ENCODE assay signal across 7 mouse cellular contexts in the genomic region with DNA sequence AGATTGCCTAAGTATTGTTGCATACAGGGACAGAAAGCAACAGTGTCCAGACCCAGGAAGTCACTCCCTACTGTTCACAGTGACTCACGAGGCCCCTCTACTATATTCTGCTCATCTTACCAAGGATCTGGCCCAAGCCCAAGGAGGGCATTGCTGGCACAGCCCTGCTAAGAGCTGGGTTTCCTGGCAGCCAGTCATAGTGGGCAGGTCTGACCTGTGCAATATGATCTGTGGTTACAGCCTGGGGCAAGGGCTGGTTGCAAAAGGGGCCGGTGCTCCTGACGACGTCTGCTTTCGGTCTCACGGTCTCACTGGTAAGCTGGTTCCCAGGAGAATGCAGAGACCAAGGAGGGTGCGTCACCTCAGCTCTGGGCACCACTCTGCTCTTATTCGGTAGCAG. TPM values are rescaled to one million over a fixed set of nuclear protein-coding genes. Genes with fewer than 3 reads are reported as not detected.
DNase-seq lines count a peak whose midpoint lies in the region; ATAC-seq and TF ChIP-seq lines count a peak whose summit lies in the region.

No protein-coding gene starts in this region.

- no peak overlapping the region for H3K9ac ChIP-seq in CH12.LX (ENCODE audit: insufficient read depth, low read depth)
- H3K9ac ChIP-seq in midbrain, embryonic 14.5 days (replicated peaks; ENCODE audit: low read length): no peak overlapping the region

- H3K4me2 ChIP-seq in CH12.LX (ENCODE audit: insufficient read depth, low read depth, poor library complexity, severe bottlenecking): peak overlapping the region; percentile 29
- H3K4me2 ChIP-seq in midbrain, embryonic 14.5 days (ENCODE audit: low read length): no peak overlapping the region

- WGBS in kidney, adult 2 months: 9% methylated on average over 8 of the region's 8 CpGs
- 48% methylated on average over 8 of the region's 8 CpGs for WGBS in midbrain, embryonic 14.5 days

- H3K36me3 ChIP-seq in CH12.LX (replicated peaks in 1 of 2; ENCODE audit: control insufficient read depth in 1 of 2, insufficient read depth in 1 of 2, low read length in 1 of 2): no peaks in the 10 kb centered on the region
- no peaks in the 10 kb centered on the region for H3K36me3 ChIP-seq in kidney, adult 2 months (ENCODE audit: control insufficient read depth, insufficient read depth, low read length)
- no peaks in the 10 kb centered on the region for H3K36me3 ChIP-seq in midbrain, embryonic 14.5 days (ENCODE audit: control insufficient read depth, insufficient read depth, low read length)

- peaks cover 12% of the 10 kb centered on the region for H3K27me3 ChIP-seq in CH12.LX (replicated peaks)
- H3K27me3 ChIP-seq in kidney, adult 2 months (replicated peaks; ENCODE audit: control insufficient read depth, insufficient read depth, low read length): no peaks in the 10 kb centered on the region
- H3K27me3 ChIP-seq in midbrain, embryonic 14.5 days (ENCODE audit: control insufficient read depth, insufficient read depth, low read length): no peaks in the 10 kb centered on the region

- peaks cover 10 to 26% of the 10 kb centered on the region in 2 experiments for H3K4me1 ChIP-seq in CH12.LX (ENCODE audit: control insufficient read depth in 1 of 2, insufficient read depth in 2 of 2)
- peaks cover 9% of the 10 kb centered on the region for H3K4me1 ChIP-seq in kidney, adult 2 months (ENCODE audit: control insufficient read depth, insufficient read depth, low read length)
- H3K4me1 ChIP-seq in midbrain, embryonic 14.5 days (ENCODE audit: control insufficient read depth, insufficient read depth, low read length): no peaks in the 10 kb centered on the region

- intact Hi-C loops in gastrocnemius, adult 2 months (cut with DNase I): no loop called here

- peak overlapping the region in 1 of 3 experiments; percentile 15 for H3K4me3 ChIP-seq in CH12.LX (replicated peaks in 1 of 3; ENCODE audit: low read depth in 2 of 3, low read length in 2 of 3, poor library complexity in 1 of 3)
- peak overlapping the region; percentile 59 for H3K4me3 ChIP-seq in gastrocnemius, adult 2 months
- H3K4me3 ChIP-seq in kidney, adult 2 months (ENCODE audit: insufficient read depth, low read depth, low read length): peak overlapping the region; percentile 11; the same call in 1 of the 2 replicates
- H3K4me3 ChIP-seq in midbrain, embryonic 14.5 days (replicated peaks; ENCODE audit: low read depth, low read length): no peak overlapping the region

- TF ChIP-seq POLR2A in CH12.LX (IDR thresholded peaks at IDR 0.05; ENCODE audit: low read depth, low read length): no peak
- TF ChIP-seq POLR2A in kidney, adult 2 months (IDR thresholded peaks at IDR 0.05; ENCODE audit: low read depth, low read length): no peak

- H3K79me2 ChIP-seq in CH12.LX (replicated peaks; ENCODE audit: control insufficient read depth, extremely low read depth, insufficient read depth, poor library complexity, severe bottlenecking): no peaks in the 10 kb centered on the region

- no peak for TF ChIP-seq RAD21 in CH12.LX (IDR thresholded peaks at IDR 0.05; ENCODE audit: low read depth, low read length)

- TF ChIP-seq CTCF in CH12.LX (conservative IDR thresholded peaks at IDR 0.05 in 1 of 2, IDR thresholded peaks at IDR 0.05 in 1 of 2; ENCODE audit: low read depth in 2 of 2, low read length in 2 of 2): no peak
- TF ChIP-seq CTCF in gastrocnemius, adult 2 months (IDR thresholded peaks at IDR 0.05): no peak
- no peak for TF ChIP-seq CTCF in kidney, adult 2 months (conservative IDR thresholded peaks at IDR 0.05; ENCODE audit: insufficient read depth, insufficient read length, low read depth, low read length)

- H3K9me3 ChIP-seq in CH12.LX (replicated peaks; ENCODE audit: low read length): no peaks in the 10 kb centered on the region
- H3K9me3 ChIP-seq in midbrain, embryonic 14.5 days (ENCODE audit: control insufficient read depth, low read length): no peaks in the 10 kb centered on the region

- no peak overlapping the region for H3K27ac ChIP-seq in CH12.LX (ENCODE audit: insufficient read depth, low read depth)
- H3K27ac ChIP-seq in gastrocnemius, adult 2 months: peak overlapping the region; percentile 68
- H3K27ac ChIP-seq in kidney, adult 2 months (ENCODE audit: insufficient read depth, low read depth, low read length): no peak overlapping the region
- H3K27ac ChIP-seq in midbrain, embryonic 14.5 days (replicated peaks; ENCODE audit: low read depth, low read length): no peak overlapping the region

- peak; percentile 94 for DNase-seq in 3134 (ENCODE audit: extremely low read depth, insufficient read length, low spot score)
- DNase-seq in CH12.LX (ENCODE audit: extremely low read depth): peak; percentile 31
- DNase-seq in gastrocnemius, adult 2 months: peak; percentile 91
- DNase-seq in kidney, adult 2 months: peak; percentile 84
- DNase-seq in lung, postnatal 4 days: peak; percentile 81 to 84
- no peak for DNase-seq in midbrain, embryonic 14.5 days
- DNase-seq in spleen, adult 18-20 months: no peak

- no peak for ATAC-seq in midbrain, embryonic 14.5 days (ENCODE audit: low FRiP score, low TSS enrichment)

- dilution Hi-C loops in CH12.LX (cut with MboI; ENCODE audit: extremely low pct_ligation_motif_present, extremely low pct_unique_long_range_greater_than_20kb, low sequenced_read_pairs): no loop called here

- in situ Hi-C loops in CH12.LX (cut with MboI; ENCODE audit: low pct_ligation_motif_present, low pct_unique_long_range_greater_than_20kb, low sequenced_read_pairs): no loop called here

- TF ChIP-seq EP300 in CH12.LX (IDR thresholded peaks at IDR 0.05; ENCODE audit: low read length): no peak

TF ChIP-seq in CH12.LX, 34 proteins besides CTCF, POLR2A, EP300 and RAD21 (continues in another document):
- TF ChIP-seq IRF4 (IDR thresholded peaks at IDR 0.05; ENCODE audit: low read depth, low read length): 0 out of 2 replicates have a peak, but pooled peaks have one; percentile 16
- no peak for TF ChIP-seq UBTF (IDR thresholded peaks at IDR 0.05; ENCODE audit: low read depth, low read length)
- no peak for TF ChIP-seq E2F4 (IDR thresholded peaks at IDR 0.05; ENCODE audit: insufficient replicate concordance, low read depth, low read length)
- no peak for TF ChIP-seq CHD1 (IDR thresholded peaks at IDR 0.05; ENCODE audit: low read depth, low read length)
- TF ChIP-seq JUND (conservative IDR thresholded peaks at IDR 0.05; ENCODE audit: low read depth, low read length): no peak
- no peak for TF ChIP-seq MAZ (IDR thresholded peaks at IDR 0.05; ENCODE audit: low read depth, low read length)
- TF ChIP-seq PAX5 (IDR thresholded peaks at IDR 0.05; ENCODE audit: low read length): no peak
- TF ChIP-seq MYC (IDR thresholded peaks at IDR 0.05; ENCODE audit: low read depth, low read length): no peak
- TF ChIP-seq MAX (IDR thresholded peaks at IDR 0.05; ENCODE audit: low read length): no peak
- no peak for TF ChIP-seq USF2 (conservative IDR thresholded peaks at IDR 0.05; ENCODE audit: low read depth, low read length)
- 0 out of 2 replicates have a peak, but pooled peaks have one; percentile 37 for TF ChIP-seq TCF12 (IDR thresholded peaks at IDR 0.05; ENCODE audit: low read depth, low read length)
- no peak for TF ChIP-seq ZC3H11A (IDR thresholded peaks at IDR 0.05; ENCODE audit: low read depth, low read length)
- no peak for TF ChIP-seq ELF1 (IDR thresholded peaks at IDR 0.05; ENCODE audit: low read depth, low read length)
- TF ChIP-seq MXI1 (IDR thresholded peaks at IDR 0.05; ENCODE audit: low read depth, low read length): 0 out of 2 replicates have a peak, but pooled peaks have one; percentile 32
- no peak for TF ChIP-seq JUN (IDR thresholded peaks at IDR 0.05; ENCODE audit: insufficient read depth, low read depth, low read length)
- 0 out of 2 replicates have a peak, but pooled peaks have one; percentile 24 for TF ChIP-seq TBP (conservative IDR thresholded peaks at IDR 0.05; ENCODE audit: low read depth, low read length)
- no peak for TF ChIP-seq KAT2A (IDR thresholded peaks at IDR 0.05; ENCODE audit: insufficient replicate concordance, low read length)
- no peak for TF ChIP-seq MEF2A (IDR thresholded peaks at IDR 0.05; ENCODE audit: borderline replicate concordance, low read depth, low read length)
- no peak for TF ChIP-seq NELFE (IDR thresholded peaks at IDR 0.05; ENCODE audit: low read depth, low read length)

RNA-seq across cellular contexts. Expression of a gene that starts 8.1 kb away (rescaled TPM):
- 0.08 and 0.17 TPM in 2 replicates for total RNA-seq in CH12.LX (2012; rRNA removed)
- total RNA-seq in CH12.LX (2014; rRNA removed): not detected in 2 replicates
- polyA plus RNA-seq in CH12.LX (2012; ENCODE audit: insufficient read length, low read depth): not detected in 2 replicates
- total RNA-seq in gastrocnemius, adult 2 months (2021): not detected
- polyA plus RNA-seq in kidney, adult 2 months (2012; rRNA removed): 5.9 and 7.8 TPM in 2 replicates
- polyA plus RNA-seq in midbrain, embryonic 14.5 days (2014; fragmentation: Nextera tagmentation; extraction: Ambion mirVana): 19.9 and 27.1 TPM in 2 replicates

RNA-seq across cellular contexts. Expression of a gene that starts 25.6 kb away (rescaled TPM):
- 14.8 and 15.4 TPM in 2 replicates for total RNA-seq in CH12.LX (2012; rRNA removed)
- total RNA-seq in CH12.LX (2014; rRNA removed): 7.4 and 8.7 TPM in 2 replicates
- polyA plus RNA-seq in CH12.LX (2012; ENCODE audit: insufficient read length, low read depth): 15.8 and 17.9 TPM in 2 replicates
- 10 to 100 TPM; 10.9 to 11.7 TPM for total RNA-seq in gastrocnemius, adult 2 months (2021)
- polyA plus RNA-seq in kidney, adult 2 months (2012; rRNA removed): 24.0 and 27.4 TPM in 2 replicates
- polyA plus RNA-seq in midbrain, embryonic 14.5 days (2014; fragmentation: Nextera tagmentation; extraction: Ambion mirVana): 19.3 and 22.6 TPM in 2 replicates

RNA-seq across cellular contexts. Expression of a gene that starts 25.8 kb away (rescaled TPM):
- total RNA-seq in CH12.LX (2012; rRNA removed) (not detected in 2 replicates), CH12.LX (2014; rRNA removed) (not detected in 2 replicates)
- not detected in 2 replicates for polyA plus RNA-seq in CH12.LX (2012; ENCODE audit: insufficient read length, low read depth)
- not detected for total RNA-seq in gastrocnemius, adult 2 months (2021)
- polyA plus RNA-seq in kidney, adult 2 months (2012; rRNA removed): 86.7 and 91.1 TPM in 2 replicates
- polyA plus RNA-seq in midbrain, embryonic 14.5 days (2014; fragmentation: Nextera tagmentation; extraction: Ambion mirVana): 0.26 and 0.74 TPM in 2 replicates

RNA-seq across cellular contexts. Expression of a gene that starts 33.3 kb away (rescaled TPM):
- total RNA-seq in CH12.LX (2012; rRNA removed) (not detected in 2 replicates), CH12.LX (2014; rRNA removed) (not detected in 2 replicates)
- not detected in 2 replicates for polyA plus RNA-seq in CH12.LX (2012; ENCODE audit: insufficient read length, low read depth)
- not detected for total RNA-seq in gastrocnemius, adult 2 months (2021)
- 1.6 and 1.9 TPM in 2 replicates for polyA plus RNA-seq in kidney, adult 2 months (2012; rRNA removed)
- polyA plus RNA-seq in midbrain, embryonic 14.5 days (2014; fragmentation: Nextera tagmentation; extraction: Ambion mirVana): not detected in 2 replicates

RNA-seq across cellular contexts. Expression of a gene that starts 54.4 kb away (rescaled TPM):
- total RNA-seq in CH12.LX (2012; rRNA removed): 15.3 and 18.2 TPM in 2 replicates
- 19.6 and 19.8 TPM in 2 replicates for total RNA-seq in CH12.LX (2014; rRNA removed)
- 22.9 and 26.3 TPM in 2 replicates for polyA plus RNA-seq in CH12.LX (2012; ENCODE audit: insufficient read length, low read depth)
- total RNA-seq in gastrocnemius, adult 2 months (2021): 1 to 10 TPM; 6.6 to 8.6 TPM
- 3.4 and 4.6 TPM in 2 replicates for polyA plus RNA-seq in kidney, adult 2 months (2012; rRNA removed)
- 21.8 and 27.8 TPM in 2 replicates for polyA plus RNA-seq in midbrain, embryonic 14.5 days (2014; fragmentation: Nextera tagmentation; extraction: Ambion mirVana)

Comparison
In these comparisons a context has a peak if more than half of its experiments do, and no peak if none do; other contexts are left out.
1. DNase-seq: peak in 3134 (single experiment), CH12.LX (single experiment), gastrocnemius, adult 2 months (single experiment), kidney, adult 2 months (single experiment) and lung, postnatal 4 days (2 of 2); none in midbrain, embryonic 14.5 days (single experiment) and spleen, adult 18-20 months (0 of 2).
2. RNA of a gene that starts 25.8 kb away (polyA plus RNA-seq): 86.7 to 91.1 TPM in kidney, adult 2 months; 0.26 to 0.74 TPM in midbrain, embryonic 14.5 days and not detected in CH12.LX; every median in the first group is over 10 times any median in the second.